In the genomic region with DNA sequence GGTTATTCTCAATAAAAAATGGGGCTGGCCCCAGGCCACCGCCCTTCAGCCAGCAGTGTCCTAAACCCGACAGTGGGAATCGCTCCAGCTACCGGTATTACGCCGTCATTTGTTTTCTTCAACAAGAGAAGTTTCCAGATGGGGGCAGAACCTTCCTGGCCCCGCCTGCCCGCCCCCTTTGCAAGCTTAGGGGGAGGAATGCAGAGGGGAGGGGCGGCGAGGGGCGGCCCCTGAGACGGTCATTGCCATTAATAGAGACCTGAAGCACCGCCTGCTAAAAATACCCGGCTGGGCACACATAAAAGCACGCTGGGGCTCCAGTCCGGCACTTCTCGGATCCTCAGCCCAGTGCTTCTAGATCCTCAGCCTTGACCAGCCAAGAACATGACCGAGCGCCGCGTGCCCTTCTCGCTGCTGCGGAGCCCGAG, we compare ENCODE assay signal across 8 mouse cellular contexts. TPM values are rescaled to one million over a fixed set of nuclear protein-coding genes. Genes with fewer than 3 reads are reported as not detected.
DNase-seq lines count a peak whose midpoint lies in the region; ATAC-seq lines count a peak whose summit lies in the region.

A gene (plus strand): TSS at position 245 of the 428 bp plus-strand sequence.

- H3K27me3 ChIP-seq in forebrain, embryonic 11.5 days (ENCODE audit: control insufficient read depth, insufficient read depth, low read length), result peaks cover 21% of the 10 kb centered on the region

- H3K4me1 ChIP-seq in forebrain, embryonic 11.5 days (replicated peaks; ENCODE audit: control insufficient read depth, insufficient read depth, low read length), result peaks cover 4% of the 10 kb centered on the region; the same call in 1 of the 2 replicates

- DNase-seq in thymus, postnatal 0 days (ENCODE audit: low spot score), result no peak
- no peak for DNase-seq in thymus, postnatal 36 days
- DNase-seq in forebrain, embryonic 11.5 days (ENCODE audit: low spot score), result peak; percentile 71
- peak; percentile 90 to 93 for DNase-seq in heart, postnatal 10 days
- DNase-seq in kidney, postnatal 4 days, result peak; percentile 79 to 88
- DNase-seq in testis, postnatal 10 days (ENCODE audit: low spot score), result peak; percentile 88

- no peak within 1 kb of the TSS for H3K27ac ChIP-seq in forebrain, embryonic 11.5 days (ENCODE audit: low read depth, low read length)

- intact Hi-C loops in heart, postnatal 10 days (cut with DNase I), result no loop called here

- H3K36me3 ChIP-seq in forebrain, embryonic 11.5 days (ENCODE audit: control insufficient read depth, insufficient read depth, low read length), result no peaks in the 10 kb centered on the region

- H3K9me3 ChIP-seq in forebrain, embryonic 11.5 days (ENCODE audit: control insufficient read depth, low read length), result no peaks in the 10 kb centered on the region

- ATAC-seq in forebrain, embryonic 11.5 days (replicated peaks; ENCODE audit: low FRiP score), result no peak
- peak; percentile 31 for ATAC-seq in megakaryocyte progenitor cell, adult 5-6 weeks (replicated peaks; ENCODE audit: poor library complexity)
- no peak for ATAC-seq in cerebellum, adult (ENCODE audit: insufficient number of reproducible peaks, low FRiP score, low TSS enrichment)

- H3K9ac ChIP-seq in forebrain, embryonic 11.5 days (ENCODE audit: low read length), result no peak within 1 kb of the TSS

- 2% methylated on average over 24 of the region's 24 CpGs for WGBS in forebrain, embryonic 11.5 days

- H3K4me3 ChIP-seq in forebrain, embryonic 11.5 days (ENCODE audit: low read depth, low read length), result peak within 1 kb of the TSS; percentile 22

- H3K4me2 ChIP-seq in forebrain, embryonic 11.5 days (ENCODE audit: low read depth, low read length, severe bottlenecking), result peak within 1 kb of the TSS; percentile 45

RNA-seq across cellular contexts. Expression of the gene that starts here (rescaled TPM):
- polyA plus RNA-seq in thymus, postnatal 0 days (2015; fragmentation: Nextera tagmentation; extraction: Ambion mirVana), result 23.7 and 29.1 TPM in 2 replicates
- 11.4 and 11.8 TPM in 2 replicates for polyA plus RNA-seq in forebrain, embryonic 11.5 days (2014; fragmentation: Nextera tagmentation; extraction: Ambion mirVana)
- 100 to 1,000 TPM; 304 to 329 TPM for total RNA-seq in heart, postnatal 10 days (2021)
- total RNA-seq in megakaryocyte progenitor cell, adult 5-6 weeks (2015), result not detected in 2 replicates
- not detected in 2 replicates for total RNA-seq in megakaryocyte progenitor cell, adult 5-6 weeks (2017)

Comparison
In these comparisons a context has a peak if more than half of its experiments do, and no peak if none do; other contexts are left out.
1. RNA of the gene that starts here (total RNA-seq): 304 to 329 TPM in heart, postnatal 10 days; not detected in megakaryocyte progenitor cell, adult 5-6 weeks; every median in the first group is over 100 times any median in the second.
2. Peak in ATAC-seq in megakaryocyte progenitor cell, adult 5-6 weeks; RNA of the gene not detected or under 1 TPM.
3. DNase-seq: peak in forebrain, embryonic 11.5 days (single experiment), heart, postnatal 10 days (2 of 2), kidney, postnatal 4 days (2 of 2) and testis, postnatal 10 days (single experiment); none in thymus, postnatal 0 days (single experiment) and thymus, postnatal 36 days (0 of 2).